Mouse (Mus musculus): ENCODE measurements around the gene Ovol3. TPM values are rescaled to one million over a fixed set of nuclear protein-coding genes. Genes with fewer than 3 reads are reported as not detected.

The Ovol3 gene
- polyA plus RNA-seq, 1 experiment from 2014 or later = not detected

GRCm38 (mm10) chr7:30199498-30200139 is 35.9 kb downstream of the Ovol3 start:
- peaks cover 8% of the 10 kb centered on the region for H3K4me1 ChIP-seq
- H3K9ac ChIP-seq = no peak overlapping the region
- H3K27ac ChIP-seq = no peak overlapping the region
- no peak overlapping the region for H3K4me3 ChIP-seq (replicated peaks)
- H3K9me3 ChIP-seq = no peaks in the 10 kb centered on the region
- WGBS = 81% methylated on average over 18 of the region's 18 CpGs
- 0 out of 2 replicates have a peak, but pooled peaks cover 3% of the 10 kb centered on the region for H3K27me3 ChIP-seq
- ATAC-seq (ENCODE audit: low FRiP score) = no peak
- no peaks in the 10 kb centered on the region for H3K36me3 ChIP-seq (replicated peaks)
- no peak overlapping the region for H3K4me2 ChIP-seq

- ATAC-seq (ENCODE audit: low FRiP score) = no peak
- 6% methylated on average over 8 of the region's 8 CpGs for WGBS
These were observed 37.0 kb downstream of the Ovol3 start, which contains the start of gene Capns1 for GRCm38 (mm10) chr7:30198481-30198971. Gene Capns1 (minus strand): TSS chr7:30198811.

GRCm38 (mm10) chr7:30197592-30198129 is 37.9 kb downstream of the Ovol3 start:
- H3K27ac ChIP-seq = no peak overlapping the region
- H3K27me3 ChIP-seq = 0 out of 2 replicates have a peak, but pooled peaks cover 3% of the 10 kb centered on the region
- peaks cover 19% of the 10 kb centered on the region for H3K4me1 ChIP-seq
- no peak overlapping the region for H3K4me3 ChIP-seq (replicated peaks)
- H3K4me2 ChIP-seq = no peak overlapping the region
- no peak overlapping the region for H3K9ac ChIP-seq
- no peaks in the 10 kb centered on the region for H3K9me3 ChIP-seq
- 83% methylated on average over 5 of the region's 5 CpGs for WGBS
- ATAC-seq (ENCODE audit: low FRiP score) = no peak
- H3K36me3 ChIP-seq (replicated peaks) = no peaks in the 10 kb centered on the region

More at GRCm38 (mm10) chr7:30198481-30198971, 37.0 kb downstream of the Ovol3 start, which contains the start of gene Capns1:
- Histone ChIP-seq H3K36me3 (replicated peaks) (no peaks in the 10 kb centered on the region), H3K27ac (no peak within 1 kb of the TSS), H3K27me3 (0 out of 2 replicates have a peak, but pooled peaks cover 3% of the 10 kb centered on the region), H3K4me1 (peaks cover 11% of the 10 kb centered on the region), H3K9me3 (no peaks in the 10 kb centered on the region), H3K4me2 (peak within 1 kb of the TSS; percentile 20), H3K4me3 (replicated peaks) (peak within 1 kb of the TSS; percentile 12; the same call in 1 of the 2 replicates), H3K9ac (no peak within 1 kb of the TSS)

- H3K4me2 ChIP-seq = no peak overlapping the region
- no peaks in the 10 kb centered on the region for H3K27me3 ChIP-seq
- no peak overlapping the region for H3K27ac ChIP-seq
- no peak for ATAC-seq (ENCODE audit: low FRiP score)
- no peak overlapping the region for H3K9ac ChIP-seq
- H3K4me3 ChIP-seq (replicated peaks) = no peak overlapping the region
- 86% methylated on average over 6 of the region's 6 CpGs for WGBS
- H3K4me1 ChIP-seq = peaks cover 21% of the 10 kb centered on the region
- H3K9me3 ChIP-seq = no peaks in the 10 kb centered on the region
- peaks cover 12% of the 10 kb centered on the region for H3K36me3 ChIP-seq (replicated peaks)
These were observed 39.4 kb downstream of the Ovol3 start for GRCm38 (mm10) chr7:30196171-30196570.

- 72% methylated on average over 6 of the region's 6 CpGs for WGBS
- Histone ChIP-seq H3K4me3 (replicated peaks) (no peak overlapping the region), H3K4me2 (peak overlapping the region; percentile 81), H3K4me1 (peaks cover 21% of the 10 kb centered on the region), H3K36me3 (replicated peaks) (peaks cover 18% of the 10 kb centered on the region), H3K27me3 (no peaks in the 10 kb centered on the region), H3K9me3 (no peaks in the 10 kb centered on the region), H3K27ac (no peak overlapping the region), H3K9ac (peak overlapping the region; percentile 74; the same call in 1 of the 2 replicates)
- ATAC-seq (ENCODE audit: low FRiP score) = no peak
These were observed 40.1 kb downstream of the Ovol3 start for GRCm38 (mm10) chr7:30195461-30195860.

- no peaks in the 10 kb centered on the region for H3K9me3 ChIP-seq
- H3K9ac ChIP-seq = peak overlapping the region; percentile 74
- H3K4me3 ChIP-seq (replicated peaks) = peak overlapping the region; percentile 74
- peak overlapping the region; percentile 75 for H3K27ac ChIP-seq
- peaks cover 24% of the 10 kb centered on the region for H3K36me3 ChIP-seq (replicated peaks)
- H3K27me3 ChIP-seq = no peaks in the 10 kb centered on the region
- H3K4me1 ChIP-seq = peaks cover 21% of the 10 kb centered on the region
- ATAC-seq (ENCODE audit: low FRiP score) = peak; percentile 91
- peak overlapping the region; percentile 81 for H3K4me2 ChIP-seq
- under 1% methylated on average over 28 of the region's 28 CpGs for WGBS
These were observed 40.6 kb downstream of the Ovol3 start for GRCm38 (mm10) chr7:30194884-30195283.

GRCm38 (mm10) chr7:30194101-30194831 is 41.3 kb downstream of the Ovol3 start:
- peak; percentile 21 for ATAC-seq (ENCODE audit: low FRiP score)
- Histone ChIP-seq H3K36me3 (replicated peaks) (peaks cover 25% of the 10 kb centered on the region), H3K4me1 (peaks cover 21% of the 10 kb centered on the region), H3K9ac (peak overlapping the region; percentile 74), H3K9me3 (no peaks in the 10 kb centered on the region), H3K4me3 (replicated peaks) (peak overlapping the region; percentile 74), H3K27ac (peak overlapping the region; percentile 75), H3K27me3 (no peaks in the 10 kb centered on the region), H3K4me2 (peak overlapping the region; percentile 81)
- 2% methylated on average over 26 of the region's 26 CpGs for WGBS

- ATAC-seq (ENCODE audit: low FRiP score) = peak; percentile 71
- Histone ChIP-seq H3K4me2 (peak overlapping the region; percentile 81), H3K27ac (peak overlapping the region; percentile 75), H3K27me3 (no peaks in the 10 kb centered on the region), H3K9ac (peak overlapping the region; percentile 74), H3K36me3 (replicated peaks) (peaks cover 31% of the 10 kb centered on the region), H3K4me3 (replicated peaks) (peak overlapping the region; percentile 74), H3K9me3 (no peaks in the 10 kb centered on the region), H3K4me1 (peaks cover 21% of the 10 kb centered on the region)
- WGBS = 1% methylated on average over 18 of the region's 26 CpGs
These were observed 41.9 kb downstream of the Ovol3 start for GRCm38 (mm10) chr7:30193581-30194100.

- H3K4me3 ChIP-seq (replicated peaks) = peak overlapping the region; percentile 74
- H3K27me3 ChIP-seq = no peaks in the 10 kb centered on the region
- H3K27ac ChIP-seq = peak overlapping the region; percentile 25; the same call in 1 of the 2 replicates
- peaks cover 18% of the 10 kb centered on the region for H3K4me1 ChIP-seq
- H3K9ac ChIP-seq = peak overlapping the region; percentile 74
- no peak for ATAC-seq (ENCODE audit: low FRiP score)
- H3K4me2 ChIP-seq = peak overlapping the region; percentile 81
- no peaks in the 10 kb centered on the region for H3K9me3 ChIP-seq
- peaks cover 36% of the 10 kb centered on the region for H3K36me3 ChIP-seq (replicated peaks)
- WGBS = 9% methylated on average over 9 of the region's 9 CpGs
These were observed 42.5 kb downstream of the Ovol3 start for GRCm38 (mm10) chr7:30193013-30193412.

GRCm38 (mm10) chr7:30192088-30192487 is 43.4 kb downstream of the Ovol3 start:
- no peak for ATAC-seq (ENCODE audit: low FRiP score)
- Histone ChIP-seq H3K9me3 (no peaks in the 10 kb centered on the region), H3K27me3 (no peaks in the 10 kb centered on the region), H3K27ac (no peak overlapping the region), H3K4me1 (peaks cover 18% of the 10 kb centered on the region), H3K4me2 (no peak overlapping the region), H3K4me3 (replicated peaks) (no peak overlapping the region), H3K36me3 (replicated peaks) (peaks cover 45% of the 10 kb centered on the region), H3K9ac (no peak overlapping the region)
- WGBS = 89% methylated on average over 12 of the region's 12 CpGs

GRCm38 (mm10) chr7:30189116-30189491 is 46.4 kb downstream of the Ovol3 start:
- no peak for ATAC-seq (ENCODE audit: low FRiP score)
- Histone ChIP-seq H3K27ac (no peak overlapping the region), H3K9me3 (no peaks in the 10 kb centered on the region), H3K4me1 (peaks cover 19% of the 10 kb centered on the region), H3K27me3 (no peaks in the 10 kb centered on the region), H3K9ac (no peak overlapping the region), H3K36me3 (replicated peaks) (peaks cover 57% of the 10 kb centered on the region), H3K4me2 (no peak overlapping the region), H3K4me3 (replicated peaks) (no peak overlapping the region)
- WGBS = 87% methylated on average over 4 of the region's 4 CpGs
